Mouse (Mus musculus) kidney, embryonic 16.5 days (tissue): ENCODE data around the gene Pepd. TPM values are rescaled to one million over a fixed set of nuclear protein-coding genes. Genes with fewer than 3 reads are reported as not detected.

Experiments
- ATAC-seq: fragments of 200-750 bp; cut with Nextera tagmentation; 2 replicates; pipeline ENCODE4 v1.8.0; 2017; ENCODE audit warnings: moderate TSS enrichment; ENCODE audit not compliant: low FRiP score, low TSS enrichment
- H3K27ac ChIP-seq: fragments of 300-500 bp; sonication (generic); 2 replicates; pipeline ENCODE4 v1.5.1; 2014; ENCODE audit warnings: low read length
- H3K27me3 ChIP-seq: fragments of 300-500 bp; sonication (generic); 2 replicates; pipeline ENCODE4 v1.6.1; 2014; ENCODE audit warnings: low read length, control low read depth, mixed read lengths; ENCODE audit not compliant: insufficient read depth
- H3K36me3 ChIP-seq: fragments of 300-500 bp; sonication (generic); 2 replicates; pipeline ENCODE4 v1.6.1; 2014; ENCODE audit warnings: low read length, control low read depth, mixed read lengths; ENCODE audit not compliant: insufficient read depth
- H3K4me1 ChIP-seq: fragments of 300-500 bp; sonication (generic); 2 replicates; pipeline ENCODE4 v1.6.1; 2014; ENCODE audit warnings: low read length, control low read depth, mixed read lengths; ENCODE audit not compliant: insufficient read depth
- H3K4me2 ChIP-seq: fragments of 300-500 bp; sonication (generic); replicated peaks from 2 replicates; pipeline ENCODE4 v1.6.1; 2014; ENCODE audit warnings: low read depth, low read length
- H3K4me3 ChIP-seq: fragments of 300-500 bp; sonication (generic); 2 replicates; pipeline ENCODE4 v1.5.1; 2014; ENCODE audit warnings: mild to moderate bottlenecking, low read length
- H3K9ac ChIP-seq: fragments of 300-500 bp; sonication (generic); replicated peaks from 2 replicates; pipeline ENCODE4 v1.6.1; 2014; ENCODE audit warnings: low read length
- H3K9me3 ChIP-seq: fragments of 300-500 bp; sonication (generic); 2 replicates; pipeline ENCODE4 v1.6.1; 2016; ENCODE audit warnings: low read length, control low read depth
- WGBS: fragments of 180-500 bp; shearing (Covaris S2); extraction: QIAGEN DNeasy Blood & Tissue Kit; methylation state at CpG from one replicate; pipeline ENCODE4 v1.1.7; 2014; 5-methylcytosine and 5-hydroxymethylcytosine counted together
- microRNA-seq: library from miRNA; unstranded; fragments of <30 nt; microRNA quantifications from one replicate; pipeline ENCODE4, GENCODE M21; 2016
- polyA plus RNA-seq: library from polyadenylated mRNA; unstranded; fragments of >200 nt; fragmentation: Nextera tagmentation; extraction: Ambion mirVana; gene quantifications from 2 replicates; pipeline ENCODE4 v1.2.1, GENCODE M21; 2015

Gene Pepd
- polyA plus RNA-seq, 1 experiment from 2014 or later = 148 TPM

GRCm38 (mm10) chr7:35080843-35081338, 168.7 kb downstream of the Pepd start:
- H3K4me2 ChIP-seq = peak overlapping the region; percentile 46
- H3K4me3 ChIP-seq = peak overlapping the region; percentile 15; the same call in 1 of the 2 replicates
- H3K9ac ChIP-seq = peak overlapping the region; percentile 5; the same call in 1 of the 2 replicates
- H3K36me3 ChIP-seq = no peaks in the 10 kb centered on the region
- peak overlapping the region; percentile 72 for H3K27ac ChIP-seq
- H3K4me1 ChIP-seq = peaks cover 12% of the 10 kb centered on the region
- no peaks in the 10 kb centered on the region for H3K9me3 ChIP-seq
- ATAC-seq = peak; percentile 84
- H3K27me3 ChIP-seq = no peaks in the 10 kb centered on the region
- 12% methylated on average over 10 of the region's 10 CpGs for WGBS

DNA sequence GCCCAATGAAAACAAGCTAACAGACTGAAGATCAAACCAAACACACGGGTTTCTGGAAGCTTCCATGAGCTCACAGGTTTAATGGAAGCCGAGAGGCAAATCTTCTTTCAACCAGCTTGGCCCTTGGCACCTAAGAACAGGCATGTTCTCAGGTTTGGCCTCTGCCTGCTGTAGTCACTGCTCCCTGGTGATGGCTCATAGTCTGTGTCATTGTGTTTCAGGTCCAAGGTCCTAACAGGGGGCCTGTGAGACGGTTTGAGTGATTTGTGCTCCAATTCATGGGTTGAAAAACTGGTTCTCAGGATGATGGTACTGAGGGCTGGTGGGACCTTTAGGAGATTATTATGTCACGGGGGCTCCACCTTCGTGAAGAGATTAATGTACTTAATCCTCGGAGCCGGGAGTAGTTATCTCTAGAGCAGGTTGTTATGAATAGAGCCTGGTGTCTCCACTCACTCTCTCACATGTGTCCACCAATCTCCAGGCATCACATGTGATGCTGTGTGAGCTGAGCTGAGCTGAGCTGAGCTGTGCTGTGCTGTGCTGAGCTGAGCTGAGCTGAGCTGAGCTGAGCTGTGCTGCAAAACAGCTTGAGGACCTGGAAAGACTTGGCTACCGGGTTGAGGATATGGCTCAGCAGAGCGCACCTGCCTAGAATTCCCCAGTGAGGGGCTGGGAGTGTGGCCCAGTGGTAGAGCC, 169.4 kb downstream of the Pepd start:
- H3K4me3 ChIP-seq = 0 out of 2 replicates have a peak overlapping the region, but pooled peaks have one; percentile 15
- 80% methylated on average over 9 of the region's 9 CpGs for WGBS
- ATAC-seq = no peak
- no peaks in the 10 kb centered on the region for H3K36me3 ChIP-seq
- H3K4me1 ChIP-seq = peaks cover 19% of the 10 kb centered on the region
- H3K27ac ChIP-seq = peak overlapping the region; percentile 72
- H3K4me2 ChIP-seq = peak overlapping the region; percentile 46
- H3K9me3 ChIP-seq = no peaks in the 10 kb centered on the region
- H3K9ac ChIP-seq = peak overlapping the region; percentile 5; the same call in 1 of the 2 replicates
- no peaks in the 10 kb centered on the region for H3K27me3 ChIP-seq

DNA sequence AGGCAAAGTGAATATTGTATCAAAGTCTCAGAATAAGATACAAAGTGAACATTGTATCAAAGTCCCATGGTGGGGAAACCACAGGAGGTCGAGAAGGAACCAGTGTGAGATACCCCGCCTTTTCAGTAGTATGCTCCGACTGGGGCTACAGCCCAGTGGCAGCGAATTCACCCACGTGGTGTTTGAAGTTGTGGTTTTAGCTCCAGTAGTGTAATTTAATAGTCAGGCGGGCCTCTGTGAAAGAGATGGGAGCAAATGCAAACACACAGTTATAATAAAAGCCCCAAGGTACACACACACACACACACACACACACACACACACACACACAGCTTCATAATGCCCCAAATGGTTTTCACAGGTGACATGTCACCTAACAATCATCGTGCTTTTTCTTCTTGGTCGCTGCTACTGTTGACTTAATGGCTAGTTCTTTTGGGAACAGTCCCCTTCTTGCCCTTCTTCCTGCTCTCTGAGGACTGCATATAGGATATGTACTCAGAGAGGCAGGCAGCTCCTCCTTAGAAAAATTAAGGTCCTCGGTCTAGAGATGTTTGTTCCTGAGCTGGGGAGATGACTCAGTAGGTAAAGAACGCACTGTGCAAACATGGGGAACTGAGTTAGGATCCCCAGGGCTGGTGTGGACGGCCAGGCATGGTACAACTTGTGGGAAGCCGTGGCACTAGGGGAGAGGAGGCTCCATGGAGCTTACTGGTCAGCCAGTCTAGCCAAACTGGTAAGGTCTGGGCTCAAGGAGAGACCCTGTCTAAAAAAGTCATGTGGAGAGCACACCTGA, 172.6 kb downstream of the Pepd start:
- H3K27ac ChIP-seq = no peak overlapping the region
- WGBS = 76% methylated on average over 12 of the region's 12 CpGs
- peaks cover 23% of the 10 kb centered on the region for H3K4me1 ChIP-seq

GRCm38 (mm10) chr7:35086271-35086861, 174.2 kb downstream of the Pepd start:
- WGBS = 2% methylated on average over 21 of the region's 21 CpGs
- no peaks in the 10 kb centered on the region for H3K36me3 ChIP-seq
- no peak overlapping the region for H3K27ac ChIP-seq
- H3K4me2 ChIP-seq = peak overlapping the region; percentile 57
- no peaks in the 10 kb centered on the region; the same call in 1 of the 2 replicates for H3K27me3 ChIP-seq
- no peaks in the 10 kb centered on the region for H3K9me3 ChIP-seq
- peaks cover 14% of the 10 kb centered on the region for H3K4me1 ChIP-seq
- H3K4me3 ChIP-seq = peak overlapping the region; percentile 25
- 0 out of 2 replicates have a peak overlapping the region, but pooled peaks have one; percentile 14 for H3K9ac ChIP-seq
- peak; percentile 72; the same call in 1 of the 2 replicates for ATAC-seq

More for the DNA sequence above, 172.6 kb downstream of the Pepd start:
- H3K27me3 ChIP-seq = no peaks in the 10 kb centered on the region; the same call in 1 of the 2 replicates
- ATAC-seq = no peak
- no peak overlapping the region for H3K9ac ChIP-seq
- H3K36me3 ChIP-seq = no peaks in the 10 kb centered on the region
- H3K9me3 ChIP-seq = no peaks in the 10 kb centered on the region
- no peak overlapping the region for H3K4me2 ChIP-seq
- no peak overlapping the region for H3K4me3 ChIP-seq

DNA sequence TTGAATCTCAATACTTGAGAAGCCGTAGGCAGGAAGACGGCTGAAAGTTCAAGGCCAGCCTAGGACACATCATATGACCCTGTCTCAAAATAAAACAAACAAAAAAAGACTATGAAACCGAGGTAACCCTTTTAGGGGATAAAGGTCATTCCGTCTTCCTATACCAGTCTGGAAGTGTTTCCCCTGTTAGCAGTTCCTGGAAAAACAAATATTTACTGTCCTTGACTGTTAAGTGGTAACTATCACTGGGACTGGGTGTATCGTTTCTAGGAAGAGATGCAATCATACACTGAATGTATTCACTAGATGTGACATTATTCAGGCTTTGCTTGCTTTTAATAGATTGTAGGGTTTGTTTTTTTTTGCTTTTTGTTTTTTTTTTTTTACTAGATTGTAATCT, 178.4 kb downstream of the Pepd start:
- Histone ChIP-seq H3K27ac (no peak overlapping the region), H3K36me3 (no peaks in the 10 kb centered on the region), H3K4me2 (no peak overlapping the region), H3K27me3 (no peaks in the 10 kb centered on the region; the same call in 1 of the 2 replicates), H3K4me3 (no peak overlapping the region), H3K9ac (no peak overlapping the region), H3K4me1 (peaks cover 12% of the 10 kb centered on the region; the same call in 1 of the 2 replicates), H3K9me3 (no peaks in the 10 kb centered on the region)
- no peak for ATAC-seq
- 62% methylated on average over 5 of the region's 5 CpGs for WGBS

Small RNAs within 50 kb of the gene (microRNA-seq; reads per million reads assigned to microRNA genes)
- gene Gm25033 = not detected

Other genes with a start within 250 kb of the Pepd start
- 15.4 and 16.5 TPM in 2 replicates for gene Chst8, start 99.7 kb upstream of the Pepd start, polyA plus RNA-seq
- 31.9 and 33.3 TPM in 2 replicates for gene Cebpg, start 144.2 kb downstream of the Pepd start, polyA plus RNA-seq
- gene Cebpa, start 206.9 kb downstream of the Pepd start, polyA plus RNA-seq = 1.1 and 1.4 TPM in 2 replicates